Mouse (Mus musculus) urinary bladder, postnatal 10 days (tissue): ENCODE results near the gene H2-M10.1.
"Not testable (repeated sequence)": the region's sequence is repeated elsewhere in the genome, so short reads cannot be mapped to it uniquely, and the experiment has no call there.

Experiments
- DNase-seq: peaks from one replicate; pipeline ENCODE4 v3.0.0; 2022; ENCODE audit warnings: low spot score

Gene H2-M10.1

GRCm38 (mm10) chr17:36326055-36326454, at the start of gene H2-M10.1:
Gene H2-M10.1 (minus strand): TSS chr17:36326155.
- DNase-seq: no peak

- not testable (repeated sequence) for DNase-seq
Measured at GRCm38 (mm10) chr17:36368317-36368716, 42.4 kb upstream of the H2-M10.1 start, which contains the start of gene H2-M10.3. Gene H2-M10.3 (minus strand): TSS chr17:36368417.

- not testable (repeated sequence) for DNase-seq
Measured at GRCm38 (mm10) chr17:36362404-36362803, 36.4 kb upstream of the H2-M10.1 start.

GRCm38 (mm10) chr17:36357512-36357911, 31.6 kb upstream of the H2-M10.1 start:
- DNase-seq: not testable (repeated sequence)

- no peak for DNase-seq
Measured at GRCm38 (mm10) chr17:36355763-36356162, 29.8 kb upstream of the H2-M10.1 start.

GRCm38 (mm10) chr17:36355343-36355742, 29.4 kb upstream of the H2-M10.1 start:
- not testable (repeated sequence) for DNase-seq

GRCm38 (mm10) chr17:36315689-36316253, 10.2 kb downstream of the H2-M10.1 start:
- no peak for DNase-seq

- DNase-seq: no peak
Measured at GRCm38 (mm10) chr17:36315041-36315688, 10.8 kb downstream of the H2-M10.1 start.

- no peak for DNase-seq
Measured at GRCm38 (mm10) chr17:36314511-36314910, 11.4 kb downstream of the H2-M10.1 start.

- DNase-seq: no peak
Measured at GRCm38 (mm10) chr17:36309293-36309692, 16.7 kb downstream of the H2-M10.1 start.

- DNase-seq: not testable (repeated sequence)
Measured at GRCm38 (mm10) chr17:36308855-36309254, 17.1 kb downstream of the H2-M10.1 start.

GRCm38 (mm10) chr17:36286390-36286789, 39.6 kb downstream of the H2-M10.1 start, which contains the start of gene H2-M10.2:
Gene H2-M10.2 (minus strand): TSS chr17:36286490.
- DNase-seq: no peak

GRCm38 (mm10) chr17:36281521-36282245, 44.3 kb downstream of the H2-M10.1 start:
- DNase-seq: no peak

GRCm38 (mm10) chr17:36274776-36275175, 51.2 kb downstream of the H2-M10.1 start:
- DNase-seq: no peak

- DNase-seq: no peak
Measured at GRCm38 (mm10) chr17:36273796-36274195, 52.2 kb downstream of the H2-M10.1 start.
